Mouse (Mus musculus): ENCODE measurements at regions not wholly inside any gene's neighbourhood (a gene's known extent, or its start where the extent isn't known, plus 50 kb on each side); places are given as distances from the start of the nearest gene placed in this dataset.
"Not testable (repeated sequence)": the region's sequence is repeated elsewhere in the genome, so short reads cannot be mapped to it uniquely, and the experiment has no call there.

GRCm38 (mm10) chr8:20030131-20030530, 126.9 kb downstream of the Gm31371 start:
- not testable (repeated sequence) for TF ChIP-seq CTCF, POLR2A (IDR thresholded peaks at IDR 0.05; ENCODE audit: extremely low read depth, insufficient read depth, low read length)

Measured in cortical plate, adult 2 months (tissue).